ENCODE assay signal across 9 mouse cellular contexts in genomic region chr6:94647574-94648430, GRCm38 (mm10). TPM values are rescaled to one million over a fixed set of nuclear protein-coding genes. Genes with fewer than 3 reads are reported as not detected.
DNase-seq lines count a peak whose midpoint lies in the region; ATAC-seq and TF ChIP-seq lines count a peak whose summit lies in the region.
"Had no signal": no experiment of that assay in that cellular context is flagged by ENCODE, and none has a peak within 500 bp of the region (broad histone marks: within the 10 kb centered on the region; RNA-seq: fewer than 3 reads in every experiment).

No protein-coding gene starts in this region.

- peak; percentile 53 for ATAC-seq in CD4-positive, CD25-positive, alpha-beta regulatory T cell, adult 4 months
- peak; percentile 89 for ATAC-seq in heart, embryonic 14.5 days (ENCODE audit: insufficient number of reproducible peaks, insufficient read depth, low FRiP score, low read depth)
- ATAC-seq in kidney, embryonic 16.5 days (ENCODE audit: low FRiP score, low TSS enrichment), result peak; percentile 83
- peak; percentile 92 for ATAC-seq in lung, embryonic 14.5 days (ENCODE audit: insufficient read depth)
- ATAC-seq in erythroblast, adult 5-6 weeks (replicated peaks; ENCODE audit: low FRiP score, poor library complexity, severe bottlenecking), result no peak

- peak; percentile 41 for DNase-seq in adrenal gland, adult 8-10 months
- peak; percentile 84 for DNase-seq in lung, embryonic 14.5 days
- DNase-seq in retina, postnatal 1 day, result peak; percentile 58

- TF ChIP-seq CTCF in embryonic fibroblast, embryonic 13.5 days (IDR thresholded peaks at IDR 0.05; ENCODE audit: borderline replicate concordance, insufficient read depth, low read length), result no peak
- TF ChIP-seq CTCF in lung, embryonic 14.5 days (IDR thresholded peaks at IDR 0.05; ENCODE audit: low read depth), result no peak

- 12% methylated on average over 10 of the region's 10 CpGs for WGBS in heart, embryonic 14.5 days
- WGBS in kidney, embryonic 16.5 days, result 18% methylated on average over 10 of the region's 10 CpGs
- WGBS in lung, embryonic 14.5 days, result 20% methylated on average over 10 of the region's 10 CpGs

- no peak overlapping the region for H3K4me3 ChIP-seq in embryonic fibroblast, embryonic 13.5 days (ENCODE audit: insufficient read depth, low read length)
- no peak overlapping the region for H3K4me3 ChIP-seq in heart, embryonic 14.5 days (ENCODE audit: control insufficient read depth in 1 of 2, insufficient read depth in 1 of 2, low read depth in 1 of 2, low read length in 2 of 2)
- no peak overlapping the region for H3K4me3 ChIP-seq in kidney, embryonic 16.5 days (ENCODE audit: low read length)
- no peak overlapping the region for H3K4me3 ChIP-seq in lung, embryonic 14.5 days (ENCODE audit: low read depth, low read length)
- H3K4me3 ChIP-seq: erythroblast, embryonic 14.5 days had no signal

- H3K4me1 ChIP-seq in embryonic fibroblast, embryonic 13.5 days (ENCODE audit: control insufficient read depth, insufficient read depth, low read length), result peaks cover 32% of the 10 kb centered on the region
- H3K4me1 ChIP-seq in heart, embryonic 14.5 days (ENCODE audit: control insufficient read depth in 2 of 2, insufficient read depth in 2 of 2, low read length in 2 of 2), result peaks cover 29 to 48% of the 10 kb centered on the region in 2 experiments
- peaks cover 47% of the 10 kb centered on the region for H3K4me1 ChIP-seq in kidney, embryonic 16.5 days (ENCODE audit: insufficient read depth, low read length)
- H3K4me1 ChIP-seq in lung, embryonic 14.5 days (ENCODE audit: insufficient read depth), result peaks cover 21% of the 10 kb centered on the region

- no peaks in the 10 kb centered on the region for H3K9me3 ChIP-seq in heart, embryonic 14.5 days (ENCODE audit: control insufficient read depth, low read length)
- H3K9me3 ChIP-seq in kidney, embryonic 16.5 days (ENCODE audit: low read length), result no peaks in the 10 kb centered on the region
- no peaks in the 10 kb centered on the region for H3K9me3 ChIP-seq in lung, embryonic 14.5 days (ENCODE audit: low read depth, low read length)

- H3K36me3 ChIP-seq in heart, embryonic 14.5 days (ENCODE audit: control insufficient read depth, insufficient read depth, low read length), result peaks cover 7% of the 10 kb centered on the region; the same call in 1 of the 2 replicates
- no peaks in the 10 kb centered on the region for H3K36me3 ChIP-seq in kidney, embryonic 16.5 days (ENCODE audit: insufficient read depth, low read length)
- peaks cover 3% of the 10 kb centered on the region; the same call in 1 of the 2 replicates for H3K36me3 ChIP-seq in lung, embryonic 14.5 days (ENCODE audit: insufficient read depth)

- peak overlapping the region; percentile 39 for H3K4me2 ChIP-seq in heart, embryonic 14.5 days (ENCODE audit: low read length)
- 0 out of 2 replicates have a peak overlapping the region, but pooled peaks have one; percentile 19 for H3K4me2 ChIP-seq in kidney, embryonic 16.5 days (replicated peaks; ENCODE audit: low read depth, low read length)
- H3K4me2 ChIP-seq in lung, embryonic 14.5 days, result peak overlapping the region; percentile 16; the same call in 1 of the 2 replicates

- TF ChIP-seq POLR2A in embryonic fibroblast, embryonic 13.5 days (IDR thresholded peaks at IDR 0.05; ENCODE audit: low read depth, low read length), result peak; percentile 40; the same call in 1 of the 2 replicates

- H3K27me3 ChIP-seq in heart, embryonic 14.5 days (ENCODE audit: control insufficient read depth, insufficient read depth, low read length), result no peaks in the 10 kb centered on the region
- no peaks in the 10 kb centered on the region for H3K27me3 ChIP-seq in kidney, embryonic 16.5 days (ENCODE audit: insufficient read depth, low read length)
- no peaks in the 10 kb centered on the region for H3K27me3 ChIP-seq in lung, embryonic 14.5 days (ENCODE audit: insufficient read depth, low read length)

- peak overlapping the region; percentile 97 for H3K27ac ChIP-seq in embryonic fibroblast, embryonic 13.5 days (ENCODE audit: insufficient read depth, low read length)
- H3K27ac ChIP-seq in heart, embryonic 14.5 days (replicated peaks in 1 of 2; ENCODE audit: control insufficient read depth in 1 of 2, insufficient read depth in 1 of 2, low read depth in 2 of 2, low read length in 2 of 2), result peak overlapping the region; percentile 51 to 76
- H3K27ac ChIP-seq in kidney, embryonic 16.5 days (ENCODE audit: low read length), result peak overlapping the region; percentile 86
- H3K27ac ChIP-seq in lung, embryonic 14.5 days (ENCODE audit: low read depth), result peak overlapping the region; percentile 55

- peak overlapping the region; percentile 13; the same call in 1 of the 2 replicates for H3K9ac ChIP-seq in heart, embryonic 14.5 days (ENCODE audit: low read length)
- peak overlapping the region; percentile 49 for H3K9ac ChIP-seq in kidney, embryonic 16.5 days (replicated peaks; ENCODE audit: low read length)
- H3K9ac ChIP-seq in lung, embryonic 14.5 days, result no peak overlapping the region

RNA-seq across cellular contexts. Expression of gene Lrig1, which starts 52.2 kb away (rescaled TPM):
- 10 to 100 TPM; 30.8 to 38.6 TPM for polyA plus RNA-seq in CD4-positive, CD25-positive, alpha-beta regulatory T cell, adult 4 months (2017; shearing (Covaris generic))
- total RNA-seq in adrenal gland, adult 8-10 months (2022), result 10 to 100 TPM in 1 of 4 experiments, 1 to 10 TPM in 3; 8.2 to 14.0 (median 9.0) TPM
- polyA plus RNA-seq in embryonic fibroblast, embryonic 13.5 days (2011; ENCODE audit: insufficient read length, low read depth, missing spikeins), result 34.6 and 44.5 TPM in 2 replicates
- 15.2 and 18.4 TPM in 2 replicates for polyA plus RNA-seq in heart, embryonic 14.5 days (2014; fragmentation: Nextera tagmentation; extraction: Ambion mirVana)
- polyA plus RNA-seq in kidney, embryonic 16.5 days (2015; fragmentation: Nextera tagmentation; extraction: Ambion mirVana), result 6.3 and 7.4 TPM in 2 replicates
- 11.5 and 13.5 TPM in 2 replicates for polyA plus RNA-seq in lung, embryonic 14.5 days (2014; fragmentation: Nextera tagmentation; extraction: Ambion mirVana)
- total RNA-seq in erythroblast, adult 5-6 weeks (2015; ENCODE audit: low replicate concordance), result 1.2 and 2.5 TPM in 2 replicates
- total RNA-seq in erythroblast, adult 5-6 weeks (2017; ENCODE audit: low replicate concordance), result 1.3 and 2.5 TPM in 2 replicates
